ENCODE assay signal across 8 mouse cellular contexts in the genomic region with DNA sequence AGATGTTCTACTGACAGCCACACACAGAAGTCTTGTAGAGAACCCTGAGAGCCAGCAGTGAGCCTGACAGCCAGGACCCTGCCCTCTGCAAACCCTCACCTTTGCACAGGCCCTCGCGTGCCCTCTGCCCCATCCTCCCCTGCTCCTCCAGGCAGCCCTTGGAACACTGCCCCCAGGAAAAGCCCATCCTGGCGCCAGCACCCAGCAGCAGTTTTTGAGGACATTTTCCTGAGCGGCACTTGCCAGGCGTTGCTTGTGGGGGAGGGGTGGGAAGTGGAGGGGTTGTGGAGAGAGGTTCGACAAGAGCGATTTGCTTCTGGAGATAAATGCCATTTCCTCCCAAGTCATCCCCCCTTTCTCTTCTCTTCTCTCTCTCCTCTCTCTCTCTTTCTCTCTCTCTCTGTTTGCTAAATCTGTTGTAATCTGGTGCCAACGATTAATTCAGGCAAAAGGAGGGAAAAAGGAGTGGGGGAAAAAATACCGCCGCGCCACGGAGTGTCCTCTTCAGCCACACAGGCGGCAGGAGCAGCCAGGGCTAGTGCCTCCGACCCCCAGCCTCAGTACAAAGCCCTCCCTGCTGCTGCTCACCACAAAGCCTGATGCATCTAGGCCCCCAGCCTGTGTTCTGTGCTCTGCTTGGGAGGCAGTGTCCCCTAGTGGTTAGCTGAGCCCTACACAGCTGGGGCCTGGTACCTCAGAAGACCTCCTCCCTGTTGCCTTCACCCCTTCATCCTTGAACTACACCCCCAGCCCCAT. TPM values are rescaled to one million over a fixed set of nuclear protein-coding genes. Genes with fewer than 3 reads are reported as not detected.
DNase-seq lines count a peak whose midpoint lies in the region; ATAC-seq and TF ChIP-seq lines count a peak whose summit lies in the region.

No protein-coding gene starts in this region.

- peak; percentile 21; the same call in 1 of the 2 replicates for TF ChIP-seq CTCF in spleen, adult 2 months (IDR thresholded peaks at IDR 0.05; ENCODE audit: extremely low read depth, insufficient read depth, insufficient read length, insufficient replicate concordance)

- peak overlapping the region; percentile 39 for H3K4me2 ChIP-seq in hindbrain, embryonic 16.5 days (ENCODE audit: low read length)
- H3K4me2 ChIP-seq in liver, embryonic 15.5 days, result no peak overlapping the region

- peak; percentile 60 for ATAC-seq in hindbrain, embryonic 16.5 days
- ATAC-seq in liver, embryonic 15.5 days (ENCODE audit: insufficient read depth), result 0 out of 2 replicates have a peak, but pooled peaks have one; percentile 32

- TF ChIP-seq POLR2A in spleen, adult 2 months (IDR thresholded peaks at IDR 0.05; ENCODE audit: low read depth, low read length), result no peak

- no peaks in the 10 kb centered on the region for H3K36me3 ChIP-seq in spleen, adult 2 months (ENCODE audit: control insufficient read depth, insufficient read depth, low read length)
- no peaks in the 10 kb centered on the region for H3K36me3 ChIP-seq in hindbrain, embryonic 16.5 days (ENCODE audit: control insufficient read depth, insufficient read depth, low read length)
- no peaks in the 10 kb centered on the region for H3K36me3 ChIP-seq in liver, embryonic 15.5 days (replicated peaks)

- peak overlapping the region; percentile 54 for H3K9ac ChIP-seq in hindbrain, embryonic 16.5 days (ENCODE audit: low read depth, low read length)
- H3K9ac ChIP-seq in liver, embryonic 15.5 days, result no peak overlapping the region

- H3K27me3 ChIP-seq in spleen, adult 2 months (ENCODE audit: control insufficient read depth, insufficient read depth, low read length), result peaks cover 12% of the 10 kb centered on the region
- H3K27me3 ChIP-seq in hindbrain, embryonic 16.5 days (replicated peaks; ENCODE audit: control insufficient read depth, insufficient read depth, low read length), result peaks cover 4% of the 10 kb centered on the region
- peaks cover 85% of the 10 kb centered on the region for H3K27me3 ChIP-seq in liver, embryonic 15.5 days

- peak; percentile 39 for DNase-seq in cerebellum, adult 11 months
- no peak for DNase-seq in cerebellum, adult 8-10 months
- no peak for DNase-seq in spleen, adult 2 months (ENCODE audit: low read depth in 1 of 2, low spot score in 2 of 2)
- DNase-seq in spleen, adult 18-20 months, result no peak
- DNase-seq in retina, embryonic 14.5 days (ENCODE audit: low spot score), result peak; percentile 80
- DNase-seq in urinary bladder, adult 18-20 months (ENCODE audit: low spot score in 2 of 2), result no peak

- no peaks in the 10 kb centered on the region for H3K9me3 ChIP-seq in hindbrain, embryonic 16.5 days (ENCODE audit: control insufficient read depth, low read length)
- no peaks in the 10 kb centered on the region for H3K9me3 ChIP-seq in liver, embryonic 15.5 days (replicated peaks)

- H3K4me1 ChIP-seq in spleen, adult 2 months (ENCODE audit: control insufficient read depth, insufficient read depth, insufficient read length), result peaks cover 5% of the 10 kb centered on the region; the same call in 1 of the 2 replicates
- peaks cover 35% of the 10 kb centered on the region for H3K4me1 ChIP-seq in hindbrain, embryonic 16.5 days (ENCODE audit: control insufficient read depth, insufficient read depth, low read depth, low read length)
- peaks cover 17% of the 10 kb centered on the region for H3K4me1 ChIP-seq in liver, embryonic 15.5 days (replicated peaks)

- no peak overlapping the region for H3K27ac ChIP-seq in spleen, adult 2 months (ENCODE audit: insufficient read depth, low read length)
- peak overlapping the region; percentile 54 for H3K27ac ChIP-seq in hindbrain, embryonic 16.5 days (ENCODE audit: low read depth, low read length)
- no peak overlapping the region for H3K27ac ChIP-seq in liver, embryonic 15.5 days (replicated peaks)

- H3K4me3 ChIP-seq in spleen, adult 2 months (ENCODE audit: extremely low read depth, insufficient read depth, insufficient read length), result no peak overlapping the region
- no peak overlapping the region for H3K4me3 ChIP-seq in hindbrain, embryonic 16.5 days (ENCODE audit: low read length)
- no peak overlapping the region for H3K4me3 ChIP-seq in liver, embryonic 15.5 days (replicated peaks)

- 69% methylated on average over 14 of the region's 14 CpGs for WGBS in spleen, adult 2 months
- WGBS in hindbrain, embryonic 16.5 days, result 7% methylated on average over 14 of the region's 14 CpGs
- 19% methylated on average over 13 of the region's 14 CpGs for WGBS in liver, embryonic 15.5 days (ENCODE audit: insufficient replicate concordance)

RNA-seq across cellular contexts. Expression of a gene that starts 45.8 kb away (rescaled TPM):
- polyA plus RNA-seq in spleen, adult 2 months (2012; rRNA removed), result 64.3 and 81.9 TPM in 2 replicates
- polyA plus RNA-seq in hindbrain, embryonic 16.5 days (2015; fragmentation: Nextera tagmentation; extraction: Ambion mirVana), result 246 and 249 TPM in 2 replicates
- polyA plus RNA-seq in liver, embryonic 15.5 days (2015; fragmentation: Nextera tagmentation; extraction: Ambion mirVana), result 53.7 and 58.4 TPM in 2 replicates

RNA-seq across cellular contexts. Expression of a gene that starts 54.8 kb away (rescaled TPM):
- 0.14 and 0.16 TPM in 2 replicates for polyA plus RNA-seq in spleen, adult 2 months (2012; rRNA removed)
- 8.8 and 11.3 TPM in 2 replicates for polyA plus RNA-seq in hindbrain, embryonic 16.5 days (2015; fragmentation: Nextera tagmentation; extraction: Ambion mirVana)
- polyA plus RNA-seq in liver, embryonic 15.5 days (2015; fragmentation: Nextera tagmentation; extraction: Ambion mirVana), result 0.17 TPM in 2 replicates

RNA-seq across cellular contexts. Expression of a gene that starts 57.1 kb away (rescaled TPM):
- polyA plus RNA-seq in spleen, adult 2 months (2012; rRNA removed), result 636 and 1,081 TPM in 2 replicates
- 1,071 and 1,270 TPM in 2 replicates for polyA plus RNA-seq in hindbrain, embryonic 16.5 days (2015; fragmentation: Nextera tagmentation; extraction: Ambion mirVana)
- polyA plus RNA-seq in liver, embryonic 15.5 days (2015; fragmentation: Nextera tagmentation; extraction: Ambion mirVana), result 485 and 535 TPM in 2 replicates

Comparison
In these comparisons a context has a peak if more than half of its experiments do, and no peak if none do; other contexts are left out.
1. DNase-seq: peak in cerebellum, adult 11 months (single experiment) and retina, embryonic 14.5 days (single experiment); none in cerebellum, adult 8-10 months (single experiment), spleen, adult 2 months (0 of 2), spleen, adult 18-20 months (0 of 2) and urinary bladder, adult 18-20 months (0 of 2).